Mouse (Mus musculus) adrenal gland, postnatal 14 days (tissue): ENCODE results near the gene Aldh8a1. TPM values are rescaled to one million over a fixed set of nuclear protein-coding genes. Genes with fewer than 3 reads are reported as not detected.
"Not testable (repeated sequence)": the region's sequence is repeated elsewhere in the genome, so short reads cannot be mapped to it uniquely, and the experiment has no call there.

ENCODE experiments used
- DNase-seq: peaks from one replicate; pipeline ENCODE4 v3.0.0; 2021; ENCODE audit warnings: mixed read lengths
- total RNA-seq: library from RNA; stranded (reverse); gene quantifications from 2 replicates; pipeline ENCODE4 v1.2.3, GENCODE M21; 2021

Gene Aldh8a1
- total RNA-seq, 1 experiment from 2014 or later, result 18.0 TPM

- DNase-seq, result no peak
Measured at GRCm38 (mm10) chr10:21367481-21367880, 9.6 kb upstream of the Aldh8a1 start.

- no peak for DNase-seq
Measured at GRCm38 (mm10) chr10:21369586-21369985, 7.5 kb upstream of the Aldh8a1 start.

GRCm38 (mm10) chr10:21372271-21372670 is 4.8 kb upstream of the Aldh8a1 start:
- DNase-seq, result no peak

GRCm38 (mm10) chr10:21378196-21378944 is 1.3 kb downstream of the Aldh8a1 start:
- DNase-seq, result no peak

GRCm38 (mm10) chr10:21382914-21383313 is 5.8 kb downstream of the Aldh8a1 start:
- peak; percentile 64 for DNase-seq

GRCm38 (mm10) chr10:21385111-21385663 is 8.1 kb downstream of the Aldh8a1 start:
- no peak for DNase-seq

GRCm38 (mm10) chr10:21389075-21389474 is 12.0 kb downstream of the Aldh8a1 start:
- DNase-seq, result no peak

GRCm38 (mm10) chr10:21390440-21390839 is 13.3 kb downstream of the Aldh8a1 start:
- no peak for DNase-seq

- no peak for DNase-seq
Measured at GRCm38 (mm10) chr10:21391286-21391685, 14.2 kb downstream of the Aldh8a1 start.

GRCm38 (mm10) chr10:21393390-21393789 is 16.3 kb downstream of the Aldh8a1 start:
- DNase-seq, result no peak

GRCm38 (mm10) chr10:21395426-21396139 is 18.5 kb downstream of the Aldh8a1 start:
- DNase-seq, result no peak

GRCm38 (mm10) chr10:21398873-21399425 is 21.9 kb downstream of the Aldh8a1 start:
- not testable (repeated sequence) for DNase-seq

GRCm38 (mm10) chr10:21399622-21400021 is 22.5 kb downstream of the Aldh8a1 start:
- DNase-seq, result no peak

GRCm38 (mm10) chr10:21400031-21400430 is 22.9 kb downstream of the Aldh8a1 start:
- DNase-seq, result peak; percentile 18

GRCm38 (mm10) chr10:21400453-21400852 is 23.4 kb downstream of the Aldh8a1 start:
- DNase-seq, result no peak

GRCm38 (mm10) chr10:21401259-21401658 is 24.2 kb downstream of the Aldh8a1 start:
- no peak for DNase-seq

- no peak for DNase-seq
Measured at GRCm38 (mm10) chr10:21404822-21405221, 27.7 kb downstream of the Aldh8a1 start.

- DNase-seq, result no peak
Measured at GRCm38 (mm10) chr10:21405707-21406534, 28.8 kb downstream of the Aldh8a1 start.

GRCm38 (mm10) chr10:21410711-21411110 is 33.6 kb downstream of the Aldh8a1 start:
- DNase-seq, result no peak

- DNase-seq, result no peak
Measured at GRCm38 (mm10) chr10:21411621-21412205, 34.6 kb downstream of the Aldh8a1 start.

- no peak for DNase-seq
Measured at GRCm38 (mm10) chr10:21415031-21415430, 37.9 kb downstream of the Aldh8a1 start.

GRCm38 (mm10) chr10:21416184-21416583 is 39.1 kb downstream of the Aldh8a1 start:
- DNase-seq, result no peak
